Mouse (Mus musculus): Measurements from ENCODE around the gene Exd2. TPM values are rescaled to one million over a fixed set of nuclear protein-coding genes. Genes with fewer than 3 reads are reported as not detected.

Gene Exd2
- 10 to 100 TPM; 32.5 to 65.0 TPM for polyA plus RNA-seq (2017; shearing (Covaris generic))

GRCm38 (mm10) chr12:80462942-80463651 is at the start of gene Exd2:
TSS of gene Exd2 (plus strand) at chr12:80463095.

GRCm38 (mm10) chr12:80436336-80436976 is 26.4 kb upstream of the Exd2 start, which contains the start of gene Dcaf5:
TSS of gene Dcaf5 (minus strand) at chr12:80436601.

GRCm38 (mm10) chr12:80517977-80518376 is 55.1 kb downstream of the Exd2 start, which contains the start of gene Galnt16:
TSS of gene Galnt16 (plus strand) at chr12:80518277.

Other genes starting within 250 kb of the Exd2 start
- gene Actn1, start 202.7 kb upstream of the Exd2 start, polyA plus RNA-seq (2017; shearing (Covaris generic)) = 10 to 100 TPM; 20.3 to 30.8 TPM
- gene Dcaf5, start 26.5 kb upstream of the Exd2 start, polyA plus RNA-seq (2017; shearing (Covaris generic)) = 10 to 100 TPM; 67.3 to 67.9 TPM
- gene Galnt16, start 55.2 kb downstream of the Exd2 start, polyA plus RNA-seq (2017; shearing (Covaris generic)) = 1 to 10 TPM in 1 of 2 experiments, under 1 TPM in 1; 0.46 to 1.3 TPM
- 10 to 100 TPM; 28.4 to 33.7 TPM for gene Slc39a9, start 180.8 kb downstream of the Exd2 start, polyA plus RNA-seq (2017; shearing (Covaris generic))
- gene Erh, start 181.2 kb downstream of the Exd2 start, polyA plus RNA-seq (2017; shearing (Covaris generic)) = 10 to 100 TPM; 52.9 to 53.3 TPM
- under 1 TPM in 1 of 2 experiments, not detected in 1; 0.22 TPM for gene Plekhd1, start 229.5 kb downstream of the Exd2 start, polyA plus RNA-seq (2017; shearing (Covaris generic))